Mouse (Mus musculus): Measurements from ENCODE around the gene Gm10139.
"Not testable (repeated sequence)": the region's sequence is repeated elsewhere in the genome, so short reads cannot be mapped to it uniquely, and the experiment has no call there.

Gm10139 gene

DNA sequence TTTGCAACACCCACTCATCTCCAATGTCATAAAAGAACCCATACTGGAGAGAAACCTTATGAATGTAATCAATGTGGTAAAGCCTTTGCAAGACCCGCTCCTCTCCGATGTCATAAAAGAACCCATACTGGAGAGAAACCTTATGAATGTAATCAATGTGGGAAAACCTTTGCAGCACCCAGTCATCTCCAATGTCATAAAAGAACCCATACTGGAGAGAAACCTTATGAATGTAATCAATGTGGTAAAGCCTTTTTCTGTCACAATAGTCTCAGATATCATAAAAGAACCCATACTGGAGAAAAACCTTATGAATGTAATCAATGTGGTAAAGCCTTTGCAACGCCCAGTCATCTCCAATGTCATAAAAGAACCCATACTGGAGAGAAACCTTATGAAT, at the start of gene Gm10139:
Gm10139 (plus strand) TSS at position 301 of the 400 bp plus-strand sequence.
- DNase-seq (ENCODE audit: low read depth, low spot score): not testable (repeated sequence)

- DNase-seq (ENCODE audit: low read depth, low spot score): not testable (repeated sequence)
Observed at GRCm38 (mm10) chr13:65557636-65558035, 45.2 kb downstream of the Gm10139 start.

Measured in forelimb bud, embryonic 11.5 days (tissue).